Mouse (Mus musculus) forebrain, embryonic 11.5 days (tissue): Measurements from ENCODE around the gene 6820408C15Rik. TPM values are rescaled to one million over a fixed set of nuclear protein-coding genes. Genes with fewer than 3 reads are reported as not detected.
A peak's percentile ranks its signal among the peaks of the same experiment; 100 is the strongest.

Source experiments
- ATAC-seq: fragments of 200-750 bp; cut with Nextera tagmentation; replicated peaks from 2 replicates; pipeline ENCODE4 v1.8.0; 2017; ENCODE audit warnings: moderate TSS enrichment; ENCODE audit not compliant: low FRiP score
- DNase-seq: peaks from one replicate; pipeline ENCODE4 v3.0.0-alpha.2; 2017; ENCODE audit warnings: low spot score
- H3K27ac ChIP-seq: fragments of 300-500 bp; sonication (generic); 2 replicates; pipeline ENCODE4 v1.5.1; 2014; ENCODE audit warnings: low read depth, low read length
- H3K27me3 ChIP-seq: fragments of 300-500 bp; sonication (generic); 2 replicates; pipeline ENCODE4 v1.6.1; 2014; ENCODE audit warnings: mild to moderate bottlenecking, low read length, mixed read lengths; ENCODE audit not compliant: control insufficient read depth, insufficient read depth
- H3K36me3 ChIP-seq: fragments of 300-500 bp; sonication (generic); 2 replicates; pipeline ENCODE4 v1.6.1; 2014; ENCODE audit warnings: mild to moderate bottlenecking, low read length, moderate library complexity, mixed read lengths; ENCODE audit not compliant: control insufficient read depth, insufficient read depth
- H3K4me1 ChIP-seq: fragments of 300-500 bp; sonication (generic); replicated peaks from 2 replicates; pipeline ENCODE4 v1.6.1; 2014; ENCODE audit warnings: low read length, mixed read lengths; ENCODE audit not compliant: control insufficient read depth, insufficient read depth
- H3K4me2 ChIP-seq: fragments of 300-500 bp; sonication (generic); 2 replicates; pipeline ENCODE4 v1.6.1; 2014; ENCODE audit warnings: low read depth, mild to moderate bottlenecking, low read length, moderate library complexity, mixed read lengths; ENCODE audit not compliant: severe bottlenecking
- H3K4me3 ChIP-seq: fragments of 300-500 bp; sonication (generic); 2 replicates; pipeline ENCODE4 v1.5.1; 2014; ENCODE audit warnings: low read depth, low read length
- H3K9ac ChIP-seq: fragments of 300-500 bp; sonication (generic); 2 replicates; pipeline ENCODE4 v1.6.1; 2014; ENCODE audit warnings: low read length
- H3K9me3 ChIP-seq: fragments of 300-500 bp; sonication (generic); 2 replicates; pipeline ENCODE4 v1.6.1; 2016; ENCODE audit warnings: low read length, mixed read lengths; ENCODE audit not compliant: control insufficient read depth
- WGBS: fragments of 180-500 bp; shearing (Covaris S2); extraction: QIAGEN DNeasy Blood & Tissue Kit; methylation state at CpG from one replicate; pipeline ENCODE4 v1.1.7; 2014; 5-methylcytosine and 5-hydroxymethylcytosine counted together
- polyA plus RNA-seq: library from polyadenylated mRNA; unstranded; fragments of >200 nt; fragmentation: Nextera tagmentation; extraction: Ambion mirVana; gene quantifications from 2 replicates; pipeline ENCODE4 v1.2.1, GENCODE M21; 2014

Gene 6820408C15Rik
- polyA plus RNA-seq, 1 experiment from 2014 or later = 0.41 TPM

DNA sequence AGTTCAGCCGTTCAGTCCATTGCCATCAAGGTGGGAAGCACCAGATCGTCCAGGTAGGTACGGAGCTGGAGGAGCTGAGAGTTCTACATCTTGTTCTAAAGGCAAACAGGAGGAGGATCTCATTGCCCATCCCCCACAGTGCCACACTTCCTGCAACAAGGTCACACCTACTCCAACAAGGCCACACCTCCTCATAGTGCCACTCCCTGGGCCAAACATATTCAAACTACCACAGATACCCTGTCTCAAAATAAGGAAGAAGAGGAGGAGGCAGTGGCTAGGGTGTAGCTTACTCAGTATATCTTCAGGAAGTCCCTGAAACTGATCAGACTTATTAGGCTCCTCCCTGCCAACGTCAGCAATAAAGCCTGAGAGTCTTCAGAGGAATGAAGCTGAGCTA lies 31.2 kb upstream of the 6820408C15Rik start:
- ATAC-seq (no peak), DNase-seq (no peak)
- H3K4me1 ChIP-seq = no peaks in the 10 kb centered on the region
- H3K4me3 ChIP-seq = no peak overlapping the region
- no peak overlapping the region for H3K27ac ChIP-seq
- 88% methylated on average over 4 of the region's 4 CpGs for WGBS
- H3K4me2 ChIP-seq = no peak overlapping the region
- H3K9me3 ChIP-seq = no peaks in the 10 kb centered on the region
- H3K27me3 ChIP-seq = no peaks in the 10 kb centered on the region
- no peaks in the 10 kb centered on the region for H3K36me3 ChIP-seq
- H3K9ac ChIP-seq = no peak overlapping the region

DNA sequence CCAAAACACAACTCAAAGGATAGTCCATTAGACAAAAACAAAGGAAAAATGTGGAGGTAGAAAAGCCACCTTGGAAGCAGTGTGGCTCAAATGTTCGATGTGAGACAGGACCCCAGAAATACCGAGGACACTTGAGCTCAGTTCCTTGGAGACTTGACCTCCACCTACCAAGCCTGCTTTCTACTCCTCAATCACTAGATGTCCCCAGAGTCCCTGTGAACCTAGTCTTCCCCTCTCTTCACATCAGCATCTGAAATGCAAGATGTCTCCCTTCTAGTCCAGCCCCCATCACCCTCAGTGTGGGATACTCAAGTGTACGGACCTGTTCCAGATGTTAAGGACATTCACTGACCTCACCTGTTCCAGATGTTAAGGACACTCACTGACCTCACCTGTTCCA lies 22.6 kb upstream of the 6820408C15Rik start:
- no peak overlapping the region for H3K9ac ChIP-seq
- ATAC-seq = no peak
- H3K27me3 ChIP-seq = no peaks in the 10 kb centered on the region
- H3K4me1 ChIP-seq = peaks cover 13% of the 10 kb centered on the region
- no peak overlapping the region for H3K27ac ChIP-seq
- no peaks in the 10 kb centered on the region; the same call in 1 of the 2 replicates for H3K36me3 ChIP-seq
- DNase-seq = peak; percentile 64
- H3K9me3 ChIP-seq = no peaks in the 10 kb centered on the region
- no peak overlapping the region for H3K4me2 ChIP-seq
- 18% methylated on average over 3 of the region's 3 CpGs for WGBS
- H3K4me3 ChIP-seq = no peak overlapping the region

DNA sequence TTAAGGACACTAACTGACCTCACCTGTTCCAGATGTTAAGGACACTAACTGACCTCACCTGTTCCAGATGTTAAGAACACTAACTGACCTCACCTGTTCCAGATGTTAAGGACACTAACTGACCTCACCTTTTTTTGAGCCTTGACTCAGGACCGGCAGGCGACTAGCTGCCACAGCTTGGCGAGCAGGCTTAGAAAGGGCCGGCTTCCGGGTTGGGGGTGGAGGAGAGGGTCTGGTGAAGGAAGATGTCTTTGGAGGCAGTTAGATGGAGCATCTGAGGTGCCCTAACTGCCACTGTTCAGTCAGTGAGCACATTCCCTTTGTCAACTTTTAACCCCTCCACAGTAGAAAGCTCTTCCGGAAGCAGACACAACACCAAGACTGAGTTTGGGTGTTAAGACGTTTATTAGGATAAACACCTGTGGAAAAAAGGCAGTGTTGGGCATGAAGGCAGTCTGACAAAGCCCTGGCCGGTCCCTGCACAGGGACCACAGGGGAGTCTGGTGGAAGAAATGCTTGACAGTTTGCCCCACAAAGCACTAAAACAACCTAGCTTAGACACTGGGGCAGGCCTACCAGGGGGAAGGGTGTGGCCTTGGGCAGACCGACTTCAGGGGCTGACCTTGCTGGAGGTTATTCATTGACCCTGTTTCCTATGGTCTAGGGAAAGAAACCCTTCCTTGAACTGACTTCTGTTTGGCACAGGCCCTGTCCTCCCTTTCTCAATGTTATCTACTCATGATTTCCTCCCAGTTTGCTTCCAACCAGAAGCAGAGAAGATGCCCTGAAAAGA lies 22.0 kb upstream of the 6820408C15Rik start:
- H3K9me3 ChIP-seq = no peaks in the 10 kb centered on the region
- DNase-seq (peak; percentile 56), ATAC-seq (no peak)
- H3K27ac ChIP-seq = no peak overlapping the region; the same call in 1 of the 2 replicates
- no peaks in the 10 kb centered on the region for H3K27me3 ChIP-seq
- 55% methylated on average over 9 of the region's 9 CpGs for WGBS
- H3K4me2 ChIP-seq = no peak overlapping the region
- peaks cover 13% of the 10 kb centered on the region for H3K4me1 ChIP-seq
- 0 out of 2 replicates have a peak overlapping the region, but pooled peaks have one; percentile 16 for H3K9ac ChIP-seq
- no peak overlapping the region for H3K4me3 ChIP-seq
- H3K36me3 ChIP-seq = no peaks in the 10 kb centered on the region; the same call in 1 of the 2 replicates

DNA sequence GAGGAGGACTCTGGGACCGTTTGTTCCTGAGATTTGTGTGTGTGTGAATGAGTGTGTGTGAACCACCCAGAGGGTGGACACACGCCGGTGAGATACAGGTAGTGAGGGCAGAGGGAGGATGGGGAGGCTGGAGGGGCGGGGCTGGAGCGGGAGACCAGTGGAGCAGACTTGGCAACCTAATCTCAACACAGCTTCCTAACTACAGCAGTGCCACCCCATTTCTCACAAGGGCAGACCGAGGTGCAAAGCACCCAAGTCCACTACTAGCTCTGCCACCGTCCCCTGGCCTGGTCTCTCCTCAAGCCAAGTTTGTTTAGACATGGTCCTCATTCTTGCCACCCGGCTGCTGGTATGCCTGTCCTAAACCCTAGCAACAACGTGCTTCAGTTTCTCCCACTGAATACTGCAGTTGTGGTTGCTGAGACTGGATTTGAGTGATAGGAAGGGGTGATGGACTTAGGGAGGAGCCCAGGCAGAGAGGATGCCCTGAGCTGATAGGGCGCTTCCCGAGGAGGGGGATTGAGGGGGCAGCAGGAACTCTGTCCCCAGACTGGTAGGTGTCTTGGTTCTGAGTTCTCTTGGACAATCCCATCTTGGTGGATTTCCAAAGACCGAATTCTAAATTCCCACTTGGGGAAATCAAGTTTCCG lies 20.0 kb upstream of the 6820408C15Rik start:
- Histone ChIP-seq H3K4me3 (peak overlapping the region; percentile 93), H3K27ac (no peak overlapping the region), H3K4me1 (peaks cover 13% of the 10 kb centered on the region), H3K27me3 (no peaks in the 10 kb centered on the region), H3K36me3 (no peaks in the 10 kb centered on the region; the same call in 1 of the 2 replicates), H3K9me3 (no peaks in the 10 kb centered on the region), H3K4me2 (peak overlapping the region; percentile 62), H3K9ac (peak overlapping the region; percentile 51)
- DNase-seq (peak; percentile 63), ATAC-seq (no peak)
- 33% methylated on average over 13 of the region's 13 CpGs for WGBS

DNA sequence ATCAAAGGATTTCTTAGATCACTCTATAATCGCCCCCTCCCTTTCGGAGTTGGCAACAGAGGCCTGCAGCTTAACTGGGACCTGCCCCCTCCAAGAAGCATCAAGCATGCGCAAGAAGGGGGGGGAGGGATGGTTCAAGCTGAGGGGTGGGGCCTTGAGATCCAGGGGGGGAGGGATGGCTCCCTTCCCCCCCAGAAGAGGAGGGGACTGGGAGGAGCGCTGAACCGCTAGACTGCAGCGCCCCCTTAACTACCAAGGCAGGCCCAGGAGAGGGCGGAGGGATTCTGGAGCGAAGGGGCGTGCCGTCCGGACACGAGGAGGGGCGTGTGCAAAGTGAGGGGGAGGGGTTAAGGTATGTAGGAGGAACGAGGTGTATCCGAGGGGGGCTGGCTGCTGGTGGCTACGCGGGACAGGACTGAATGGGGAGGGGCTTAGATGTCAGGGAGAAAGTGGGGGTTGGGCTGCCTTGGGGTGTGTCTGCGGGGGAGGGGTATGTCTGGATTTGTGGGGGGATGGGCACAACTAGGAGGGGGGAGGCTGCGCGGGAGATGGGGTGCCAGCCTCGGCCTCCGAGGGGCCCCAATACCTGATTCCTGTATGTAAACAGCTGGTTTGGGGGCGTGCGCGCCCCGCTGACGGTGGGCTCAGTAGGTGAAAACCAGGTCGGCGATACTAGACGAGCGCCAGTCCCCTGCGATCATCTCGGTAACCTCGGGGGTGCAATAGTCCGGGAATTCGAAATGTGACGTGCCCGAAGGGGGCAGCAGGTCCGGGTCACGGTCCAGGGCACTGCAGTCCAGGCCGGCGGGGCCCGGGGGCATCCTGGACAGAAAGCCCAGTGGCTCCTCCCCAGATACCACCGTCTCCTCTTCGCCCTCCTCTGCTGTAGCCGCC lies 19.0 kb upstream of the 6820408C15Rik start:
- Histone ChIP-seq H3K36me3 (no peaks in the 10 kb centered on the region; the same call in 1 of the 2 replicates), H3K4me1 (peaks cover 13% of the 10 kb centered on the region), H3K9ac (peak overlapping the region; percentile 93), H3K9me3 (no peaks in the 10 kb centered on the region), H3K4me2 (peak overlapping the region; percentile 62), H3K4me3 (peak overlapping the region; percentile 93), H3K27ac (peak overlapping the region; percentile 98), H3K27me3 (no peaks in the 10 kb centered on the region)
- peak; percentile 97 for DNase-seq
- peak; percentile 72 for ATAC-seq
- under 1% methylated on average over 41 of the region's 46 CpGs for WGBS

DNA sequence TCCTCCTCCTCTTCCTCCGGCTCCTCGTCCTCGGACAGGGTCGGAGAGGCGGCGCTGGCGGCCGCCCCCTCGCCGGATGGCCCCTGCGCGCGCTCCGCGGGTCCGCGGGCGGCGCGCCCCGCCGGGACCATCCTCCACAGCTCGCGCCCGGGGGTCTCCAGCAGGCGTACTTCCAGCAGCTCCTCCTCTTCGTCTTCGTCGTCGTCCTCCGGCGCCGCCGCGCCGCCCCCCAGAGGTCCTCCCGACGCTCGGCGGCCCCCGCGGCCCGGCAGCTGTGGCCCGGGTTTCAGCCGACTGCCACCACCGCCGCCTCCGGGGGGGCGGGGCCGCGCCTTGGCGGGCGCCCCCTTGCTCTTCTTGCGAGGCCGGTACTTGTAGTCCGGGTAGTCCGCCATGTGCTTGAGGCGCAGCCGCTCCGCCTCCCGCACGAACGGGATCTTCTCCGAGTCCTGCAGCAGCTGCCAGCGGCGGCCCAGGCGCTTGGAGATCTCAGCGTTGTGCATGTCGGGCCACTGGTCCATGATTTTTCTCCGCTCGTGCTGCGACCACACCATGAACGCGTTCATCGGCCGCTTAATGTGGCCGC lies 18.3 kb upstream of the 6820408C15Rik start:
- ATAC-seq (peak; percentile 8; the same call in 1 of the 2 replicates), DNase-seq (peak; percentile 92)
- Histone ChIP-seq H3K36me3 (no peaks in the 10 kb centered on the region; the same call in 1 of the 2 replicates), H3K9me3 (no peaks in the 10 kb centered on the region), H3K27ac (peak overlapping the region; percentile 98), H3K27me3 (no peaks in the 10 kb centered on the region), H3K9ac (peak overlapping the region; percentile 93), H3K4me3 (peak overlapping the region; percentile 93), H3K4me1 (peaks cover 13% of the 10 kb centered on the region), H3K4me2 (peak overlapping the region; percentile 62)
- under 1% methylated on average over 76 of the region's 77 CpGs for WGBS

DNA sequence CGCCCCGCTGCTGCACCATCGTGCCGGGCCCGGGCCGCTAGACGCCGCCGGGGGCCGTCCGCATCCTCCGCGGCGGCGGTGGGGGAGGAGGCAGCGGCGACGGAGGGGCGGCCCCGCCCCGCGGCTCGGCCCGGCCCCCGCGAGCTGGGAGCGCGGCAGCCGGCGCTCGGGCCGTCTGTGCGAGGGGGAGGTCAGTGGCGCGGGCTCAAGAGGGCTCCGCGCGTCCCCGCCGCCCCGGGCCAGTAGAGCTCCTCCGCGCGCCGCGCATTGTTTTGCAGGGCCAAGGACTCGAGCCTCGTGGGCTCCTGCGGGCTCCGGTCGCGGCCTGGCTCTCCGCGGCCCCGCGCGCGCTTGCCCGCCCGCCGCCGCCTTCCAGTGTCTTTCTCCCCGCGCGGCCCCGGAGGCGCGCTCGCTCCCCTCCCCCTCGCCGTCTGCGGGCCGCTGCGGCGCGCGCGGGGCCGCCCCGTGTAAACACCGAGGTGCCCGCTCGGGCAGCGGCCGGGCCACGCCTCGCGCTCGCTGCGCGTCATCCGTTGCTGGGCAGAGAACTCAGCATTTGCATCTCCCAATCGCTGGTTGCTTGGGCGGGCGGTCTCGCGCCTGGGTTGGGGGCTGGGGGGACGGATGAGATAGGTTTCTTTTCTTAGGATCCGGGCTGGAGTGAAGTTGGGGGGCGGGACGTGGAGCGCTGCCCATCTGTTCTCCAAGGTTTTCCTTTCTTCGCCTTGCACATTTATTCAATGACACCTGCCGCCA lies 17.5 kb upstream of the 6820408C15Rik start, which contains the start of gene Sox12:
Gene Sox12 (minus strand): TSS at position 384 of the 756 bp plus-strand sequence.
- Histone ChIP-seq H3K27ac (peak within 1 kb of the TSS; percentile 98), H3K36me3 (no peaks in the 10 kb centered on the region; the same call in 1 of the 2 replicates), H3K9me3 (no peaks in the 10 kb centered on the region), H3K4me2 (peak within 1 kb of the TSS; percentile 62), H3K4me1 (peaks cover 13% of the 10 kb centered on the region), H3K9ac (peak within 1 kb of the TSS; percentile 93), H3K4me3 (peak within 1 kb of the TSS; percentile 93), H3K27me3 (no peaks in the 10 kb centered on the region)
- ATAC-seq = peak; percentile 67
- peak; percentile 99 for DNase-seq
- 1% methylated on average over 57 of the region's 104 CpGs for WGBS
